Mouse (Mus musculus): ENCODE data around the gene 1700109H08Rik. TPM values are rescaled to one million over a fixed set of nuclear protein-coding genes. Genes with fewer than 3 reads are reported as not detected.

The 1700109H08Rik gene
- polyA plus RNA-seq, 1 experiment: 4.5 TPM

GRCm38 (mm10) chr5:3536592-3537212 lies 34.7 kb upstream of the 1700109H08Rik start:
- Histone ChIP-seq H3K4me1 (replicated peaks; ENCODE audit: control insufficient read depth, insufficient read depth, low read length) (no peaks in the 10 kb centered on the region), H3K4me3 (ENCODE audit: control insufficient read depth, insufficient read depth, low read length) (no peak overlapping the region), H3K27ac (ENCODE audit: control insufficient read depth, insufficient read depth, low read length) (no peak overlapping the region), H3K36me3 (ENCODE audit: control insufficient read depth, insufficient read depth, low read length) (no peaks in the 10 kb centered on the region), H3K27me3 (ENCODE audit: control insufficient read depth, insufficient read depth, low read length) (no peaks in the 10 kb centered on the region)
- no peak for TF ChIP-seq POLR2A (IDR thresholded peaks at IDR 0.05; ENCODE audit: control insufficient read depth, extremely low read depth, insufficient read depth, low read length, poor library complexity)
- TF ChIP-seq CTCF (IDR thresholded peaks at IDR 0.05; ENCODE audit: borderline replicate concordance, control insufficient read depth, extremely low read depth, insufficient read depth, low read length, poor library complexity): no peak
- DNase-seq: no peak
- WGBS: 91% methylated on average over 3 of the region's 3 CpGs

DNA sequence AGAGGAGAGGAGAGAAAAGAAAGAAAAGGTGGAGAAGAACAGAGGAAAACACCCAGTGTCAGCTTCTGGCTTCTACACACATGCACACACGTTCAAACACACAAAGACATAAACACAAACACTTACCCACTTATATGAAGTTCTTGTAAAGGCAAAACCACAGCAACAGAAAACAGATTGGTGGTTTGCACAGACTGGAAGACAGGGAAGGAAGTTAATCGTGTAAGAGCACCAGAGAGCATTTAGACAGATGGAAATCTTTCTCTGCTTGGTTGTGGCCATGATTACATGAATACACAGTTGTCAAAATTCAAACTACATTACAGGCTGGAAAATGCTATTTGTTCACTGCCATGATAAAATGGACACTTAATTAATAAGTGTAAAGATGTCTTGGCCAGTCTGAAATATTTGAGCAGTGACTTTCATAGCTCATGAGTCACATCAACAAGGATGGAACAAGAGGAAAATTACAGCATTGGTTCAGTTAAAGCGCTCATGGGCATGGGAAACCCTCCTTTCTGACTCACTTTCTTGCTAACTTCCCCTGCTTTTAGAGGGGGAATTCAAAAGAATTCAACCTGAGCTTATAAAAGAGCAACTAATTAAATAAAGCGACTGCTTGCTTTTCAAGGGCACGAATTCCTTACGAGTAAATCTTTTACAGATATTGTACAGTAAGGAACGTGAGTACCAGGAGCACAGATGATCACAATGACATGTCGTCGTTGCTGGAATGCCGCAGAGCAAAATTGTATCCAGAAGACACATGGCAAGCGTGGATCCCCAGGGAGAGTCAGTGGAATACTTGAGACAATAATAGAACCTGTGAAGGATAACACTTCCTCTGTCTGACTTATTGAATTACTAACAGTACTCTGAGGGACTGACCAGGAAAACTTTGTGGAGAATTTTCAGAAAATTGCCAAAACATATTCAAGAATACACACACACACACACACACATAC lies 32.6 kb upstream of the 1700109H08Rik start:
- WGBS: 69% methylated on average over 11 of the region's 11 CpGs
- H3K27ac ChIP-seq (ENCODE audit: control insufficient read depth, insufficient read depth, low read length): no peak overlapping the region

GRCm38 (mm10) chr5:3541871-3542270 lies 29.5 kb upstream of the 1700109H08Rik start:
- Histone ChIP-seq H3K27me3 (ENCODE audit: control insufficient read depth, insufficient read depth, low read length) (no peaks in the 10 kb centered on the region), H3K36me3 (ENCODE audit: control insufficient read depth, insufficient read depth, low read length) (no peaks in the 10 kb centered on the region), H3K4me1 (replicated peaks; ENCODE audit: control insufficient read depth, insufficient read depth, low read length) (peaks cover 8% of the 10 kb centered on the region), H3K27ac (ENCODE audit: control insufficient read depth, insufficient read depth, low read length) (no peak overlapping the region), H3K4me3 (ENCODE audit: control insufficient read depth, insufficient read depth, low read length) (no peak overlapping the region)
- 90% methylated on average over 6 of the region's 6 CpGs for WGBS
- no peak for DNase-seq
- TF ChIP-seq CTCF (IDR thresholded peaks at IDR 0.05; ENCODE audit: borderline replicate concordance, control insufficient read depth, extremely low read depth, insufficient read depth, low read length, poor library complexity) (no peak), POLR2A (IDR thresholded peaks at IDR 0.05; ENCODE audit: control insufficient read depth, extremely low read depth, insufficient read depth, low read length, poor library complexity) (no peak)

More for the DNA sequence above, 32.6 kb upstream of the 1700109H08Rik start:
- H3K4me1 ChIP-seq (replicated peaks; ENCODE audit: control insufficient read depth, insufficient read depth, low read length): 0 out of 2 replicates have a peak, but pooled peaks cover 2% of the 10 kb centered on the region
- H3K4me3 ChIP-seq (ENCODE audit: control insufficient read depth, insufficient read depth, low read length): no peak overlapping the region
- no peaks in the 10 kb centered on the region for H3K36me3 ChIP-seq (ENCODE audit: control insufficient read depth, insufficient read depth, low read length)
- no peak for DNase-seq
- TF ChIP-seq POLR2A (IDR thresholded peaks at IDR 0.05; ENCODE audit: control insufficient read depth, extremely low read depth, insufficient read depth, low read length, poor library complexity) (no peak), CTCF (IDR thresholded peaks at IDR 0.05; ENCODE audit: borderline replicate concordance, control insufficient read depth, extremely low read depth, insufficient read depth, low read length, poor library complexity) (no peak)
- no peaks in the 10 kb centered on the region for H3K27me3 ChIP-seq (ENCODE audit: control insufficient read depth, insufficient read depth, low read length)

DNA sequence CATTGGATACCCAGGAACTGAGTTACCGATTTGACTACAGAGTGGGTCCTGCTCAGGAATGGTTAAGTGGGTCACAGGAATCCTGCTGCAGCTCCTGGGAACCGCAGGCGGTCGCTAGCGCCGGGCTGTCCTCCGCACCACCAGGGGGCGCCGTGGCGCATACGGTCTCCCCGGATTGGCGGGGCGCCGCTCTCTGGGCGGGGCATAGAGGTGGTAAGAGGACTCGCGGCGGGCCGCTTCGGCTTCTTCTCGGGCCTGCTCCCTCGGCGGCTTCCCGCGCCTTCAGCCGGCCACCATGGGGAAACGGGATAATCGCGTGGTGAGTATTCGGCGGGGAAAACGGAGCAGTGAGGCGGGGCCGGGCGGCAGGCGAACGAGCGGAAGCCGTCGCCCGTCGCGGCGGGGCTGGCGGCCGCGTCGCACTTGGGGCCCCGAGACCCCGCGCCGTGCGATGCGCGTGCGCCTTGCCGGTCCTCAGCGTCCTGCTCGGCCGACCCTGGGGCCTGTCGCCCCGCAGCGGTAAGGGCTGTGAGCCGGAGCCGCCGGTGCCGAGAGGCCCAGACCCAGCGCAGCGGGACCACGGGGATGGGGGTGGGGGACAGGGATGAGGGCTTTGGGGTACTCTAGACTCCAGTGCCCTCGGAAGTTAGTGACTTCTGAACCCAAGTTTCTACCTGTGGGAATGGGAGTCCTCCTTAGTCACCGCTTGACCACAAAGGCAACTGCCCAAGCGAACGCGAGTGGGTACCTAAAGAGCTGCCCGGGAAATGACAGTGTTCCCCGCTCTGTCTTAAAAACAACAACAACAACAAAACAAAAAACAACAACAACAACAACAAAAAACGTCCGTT lies 27.5 kb upstream of the 1700109H08Rik start, which contains the start of gene Fam133b:
Gene Fam133b, plus strand, starts transcription at position 205 of the 851 bp plus-strand sequence.
- WGBS: under 1% methylated on average over 80 of the region's 80 CpGs

GRCm38 (mm10) chr5:3544480-3544769 lies 26.9 kb upstream of the 1700109H08Rik start:
- Histone ChIP-seq H3K27ac (ENCODE audit: control insufficient read depth, insufficient read depth, low read length) (no peak overlapping the region), H3K4me3 (ENCODE audit: control insufficient read depth, insufficient read depth, low read length) (peak overlapping the region; percentile 99), H3K4me1 (replicated peaks; ENCODE audit: control insufficient read depth, insufficient read depth, low read length) (peaks cover 8% of the 10 kb centered on the region), H3K36me3 (ENCODE audit: control insufficient read depth, insufficient read depth, low read length) (no peaks in the 10 kb centered on the region), H3K27me3 (ENCODE audit: control insufficient read depth, insufficient read depth, low read length) (no peaks in the 10 kb centered on the region)
- DNase-seq: no peak
- 8% methylated on average over 7 of the region's 7 CpGs for WGBS
- TF ChIP-seq POLR2A (IDR thresholded peaks at IDR 0.05; ENCODE audit: control insufficient read depth, extremely low read depth, insufficient read depth, low read length, poor library complexity) (no peak), CTCF (IDR thresholded peaks at IDR 0.05; ENCODE audit: borderline replicate concordance, control insufficient read depth, extremely low read depth, insufficient read depth, low read length, poor library complexity) (no peak)

More for the DNA sequence above, 27.5 kb upstream of the 1700109H08Rik start, which contains the start of gene Fam133b:
- no peaks in the 10 kb centered on the region for H3K27me3 ChIP-seq (ENCODE audit: control insufficient read depth, insufficient read depth, low read length)
- TF ChIP-seq CTCF (IDR thresholded peaks at IDR 0.05; ENCODE audit: borderline replicate concordance, control insufficient read depth, extremely low read depth, insufficient read depth, low read length, poor library complexity) (peak; percentile 98), POLR2A (IDR thresholded peaks at IDR 0.05; ENCODE audit: control insufficient read depth, extremely low read depth, insufficient read depth, low read length, poor library complexity) (peak; percentile 77; the same call in 1 of the 2 replicates)
- peak within 1 kb of the TSS; percentile 99 for H3K4me3 ChIP-seq (ENCODE audit: control insufficient read depth, insufficient read depth, low read length)
- peak; percentile 96 for DNase-seq
- H3K4me1 ChIP-seq (replicated peaks; ENCODE audit: control insufficient read depth, insufficient read depth, low read length): peaks cover 8% of the 10 kb centered on the region
- H3K36me3 ChIP-seq (ENCODE audit: control insufficient read depth, insufficient read depth, low read length): no peaks in the 10 kb centered on the region
- peak within 1 kb of the TSS; percentile 28; the same call in 1 of the 2 replicates for H3K27ac ChIP-seq (ENCODE audit: control insufficient read depth, insufficient read depth, low read length)

GRCm38 (mm10) chr5:3546226-3546625 lies 25.1 kb upstream of the 1700109H08Rik start:
- H3K27ac ChIP-seq (ENCODE audit: control insufficient read depth, insufficient read depth, low read length): no peak overlapping the region
- TF ChIP-seq POLR2A (IDR thresholded peaks at IDR 0.05; ENCODE audit: control insufficient read depth, extremely low read depth, insufficient read depth, low read length, poor library complexity): no peak
- no peak for DNase-seq
- no peak overlapping the region for H3K4me3 ChIP-seq (ENCODE audit: control insufficient read depth, insufficient read depth, low read length)
- no peaks in the 10 kb centered on the region for H3K36me3 ChIP-seq (ENCODE audit: control insufficient read depth, insufficient read depth, low read length)
- H3K27me3 ChIP-seq (ENCODE audit: control insufficient read depth, insufficient read depth, low read length): no peaks in the 10 kb centered on the region
- peaks cover 8% of the 10 kb centered on the region for H3K4me1 ChIP-seq (replicated peaks; ENCODE audit: control insufficient read depth, insufficient read depth, low read length)
- WGBS: 79% methylated on average over 1 of the region's 1 CpGs

Data from thymus, adult 2 months (tissue).